Mouse (Mus musculus) brain, embryonic 14.5 days (tissue): Measurements from ENCODE around the gene Rbfox3.

Source experiments
- CTCF ChIP-seq: fragments of 200-500 bp; IDR thresholded peaks from 2 replicates; pipeline ENCODE4 v1.5.1; 2012; ENCODE audit warnings: inconsistent platforms, mild to moderate bottlenecking, moderate library complexity, borderline replicate concordance; ENCODE audit not compliant: insufficient read depth, insufficient read length; ENCODE audit errors: extremely low read depth
- POLR2A ChIP-seq: fragments of 200-500 bp; IDR thresholded peaks from 2 replicates; pipeline ENCODE4 v1.6.1; 2012; ENCODE audit warnings: mild to moderate bottlenecking, inconsistent platforms, borderline replicate concordance; ENCODE audit not compliant: poor library complexity, insufficient read depth, insufficient read length, severe bottlenecking; ENCODE audit errors: extremely low read depth

DNA sequence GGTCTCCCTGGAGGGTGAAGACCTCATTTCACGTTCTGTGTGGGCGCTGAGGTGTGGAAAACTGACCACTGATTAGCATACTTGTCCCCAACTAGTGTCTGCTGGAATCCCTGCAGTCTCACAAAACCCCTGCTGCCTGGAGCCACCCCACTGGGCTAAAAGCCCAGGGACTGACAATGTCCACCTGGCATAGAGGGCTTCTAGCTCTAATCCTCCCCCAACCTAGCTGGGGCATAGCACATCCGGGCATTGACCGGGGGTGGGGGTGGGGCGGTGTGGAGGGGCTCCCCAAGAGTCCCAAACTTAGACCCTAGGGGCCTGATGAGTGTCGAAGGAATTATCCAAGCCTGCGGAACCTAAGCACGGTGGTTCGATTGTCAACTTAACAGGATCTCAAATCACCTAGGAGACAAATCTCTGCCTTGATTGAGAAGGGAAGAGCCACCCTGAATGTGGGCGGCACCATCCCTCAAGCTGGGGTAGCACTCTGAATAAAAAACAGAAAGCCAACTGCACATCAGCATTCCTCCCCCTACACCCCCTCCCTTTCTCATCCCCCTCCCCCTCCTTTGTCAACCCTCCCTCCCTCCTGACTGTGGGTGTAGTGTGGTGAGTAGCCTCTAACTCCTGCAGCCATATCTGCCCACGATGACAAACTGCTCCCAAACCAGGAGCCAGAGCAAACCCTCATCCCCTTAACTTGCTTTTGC is 29.5 kb downstream of the Rbfox3 start:
- TF ChIP-seq CTCF (no peak), POLR2A (no peak)
